Mouse (Mus musculus) spleen, postnatal 14 days (tissue): Measurements from ENCODE around the gene Pink1.

Source experiments
- DNase-seq, 2 experiments: peaks; one replicate each; pipeline ENCODE4 v3.0.0; 2021 to 2022; ENCODE audit warnings: low spot score in 2 of 2

Pink1 gene

GRCm38 (mm10) chr4:138326077-138326695 is at the start of gene Pink1:
Gene Pink1, minus strand, starts transcription at chr4:138326307.
- DNase-seq = peak; percentile 81 to 86

GRCm38 (mm10) chr4:138375117-138375516 is 49.0 kb upstream of the Pink1 start:
- DNase-seq = no peak

- no peak for DNase-seq
Observed at GRCm38 (mm10) chr4:138370996-138371516, 44.9 kb upstream of the Pink1 start.

- DNase-seq = no peak
Observed at GRCm38 (mm10) chr4:138368498-138369260, 42.6 kb upstream of the Pink1 start.

GRCm38 (mm10) chr4:138367641-138368497 is 41.8 kb upstream of the Pink1 start, which contains the start of gene Cda:
Gene Cda, minus strand, starts transcription at chr4:138367992.
- DNase-seq = peak in 1 of 2 experiments; percentile 8

GRCm38 (mm10) chr4:138366561-138366960 is 40.5 kb upstream of the Pink1 start:
- DNase-seq = no peak

- DNase-seq = no peak
Observed at GRCm38 (mm10) chr4:138363511-138363910, 37.4 kb upstream of the Pink1 start.

- DNase-seq = no peak
Observed at GRCm38 (mm10) chr4:138362883-138363282, 36.8 kb upstream of the Pink1 start.

- no peak for DNase-seq
Observed at GRCm38 (mm10) chr4:138361370-138361821, 35.3 kb upstream of the Pink1 start.

- DNase-seq = no peak
Observed at GRCm38 (mm10) chr4:138358176-138358575, 32.1 kb upstream of the Pink1 start.

- DNase-seq = no peak
Observed at GRCm38 (mm10) chr4:138356551-138356950, 30.4 kb upstream of the Pink1 start.

GRCm38 (mm10) chr4:138356141-138356540 is 30.0 kb upstream of the Pink1 start:
- DNase-seq = no peak

GRCm38 (mm10) chr4:138355496-138355895 is 29.4 kb upstream of the Pink1 start:
- no peak for DNase-seq

- DNase-seq = no peak
Observed at GRCm38 (mm10) chr4:138353438-138354171, 27.5 kb upstream of the Pink1 start.

GRCm38 (mm10) chr4:138352692-138353091 is 26.6 kb upstream of the Pink1 start:
- no peak for DNase-seq

GRCm38 (mm10) chr4:138351821-138352220 is 25.7 kb upstream of the Pink1 start:
- DNase-seq = no peak

GRCm38 (mm10) chr4:138348716-138349115 is 22.6 kb upstream of the Pink1 start:
- no peak for DNase-seq

GRCm38 (mm10) chr4:138347280-138347679 is 21.2 kb upstream of the Pink1 start:
- DNase-seq = no peak

GRCm38 (mm10) chr4:138344891-138345545 is 18.9 kb upstream of the Pink1 start:
- no peak for DNase-seq

GRCm38 (mm10) chr4:138343341-138343837 is 17.3 kb upstream of the Pink1 start:
- DNase-seq = no peak
